Mouse (Mus musculus) left cerebral cortex, adult 2 months (tissue): ENCODE results near the gene Mpdz. TPM values are rescaled to one million over a fixed set of nuclear protein-coding genes. Genes with fewer than 3 reads are reported as not detected.
A peak's percentile ranks its signal among the peaks of the same experiment; 100 is the strongest.

Experiments used
- DNase-seq, 2 experiments: peaks; one replicate each; pipeline ENCODE4 v3.0.0; 2021 to 2022; ENCODE audit warnings: low spot score in 2 of 2, mixed read lengths in 1 of 2; ENCODE audit errors: extremely low spot score in 1 of 2
- H3K27ac ChIP-seq: fragments of 200-600 bp; 2 replicates; pipeline ENCODE4 v1.8.1; 2022
- H3K4me3 ChIP-seq: fragments of 200-600 bp; 2 replicates; pipeline ENCODE4 v1.8.1; 2022
- CTCF ChIP-seq: fragments of 200-600 bp; IDR thresholded peaks from 2 replicates; pipeline ENCODE4 v1.8.1; 2022; ENCODE audit warnings: antibody characterized with exemption, mild to moderate bottlenecking, moderate library complexity
- intact Hi-C: fragments of 180-260 bp; cut with DNase I; formaldehyde crosslinking; loops from one replicate; pipeline ENCODE4 v1.15.1; 2025
- total RNA-seq, 2 experiments: library from RNA; stranded (reverse); gene quantifications; 2 replicates each; pipeline ENCODE4 v1.2.3; 2021

The Mpdz gene
- total RNA-seq, 2 experiments from 2014 or later: 60.2 to 64.0 TPM

DNA sequence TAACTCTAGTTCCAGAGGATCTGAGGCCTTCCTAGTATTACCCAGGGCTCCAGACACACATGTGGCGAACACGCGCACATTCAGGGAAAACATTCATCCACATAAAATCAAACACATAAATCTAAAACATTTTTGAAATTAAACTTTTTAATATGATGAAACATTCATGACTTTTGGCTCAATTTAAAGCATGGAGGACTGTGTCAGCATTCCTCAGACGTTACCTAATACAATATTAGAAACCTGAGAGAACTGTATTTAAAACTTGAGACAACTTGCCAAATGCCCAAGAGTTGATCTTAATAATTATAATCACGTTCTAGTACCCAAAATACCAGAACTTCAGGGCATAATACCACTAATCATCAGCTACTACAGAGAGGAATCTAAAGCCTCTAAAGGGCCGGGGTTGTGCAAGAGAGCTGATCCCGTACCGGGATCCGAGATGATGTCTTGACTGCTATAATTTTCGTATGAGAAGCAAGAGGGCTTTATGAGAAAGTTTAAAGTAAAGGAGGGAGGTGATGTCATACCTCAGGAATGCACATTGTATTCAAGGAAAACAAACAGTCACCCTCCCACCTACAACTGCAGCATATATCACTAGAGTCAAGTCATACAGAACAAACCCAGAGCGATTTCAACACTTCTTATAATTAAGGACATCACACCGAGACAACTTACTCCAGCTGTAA lies 133.0 kb downstream of the Mpdz start:
- DNase-seq: no peak
- TF ChIP-seq CTCF: no peak
- intact Hi-C loops: no loop called here
- no peak overlapping the region for H3K27ac ChIP-seq
- H3K4me3 ChIP-seq: no peak overlapping the region

DNA sequence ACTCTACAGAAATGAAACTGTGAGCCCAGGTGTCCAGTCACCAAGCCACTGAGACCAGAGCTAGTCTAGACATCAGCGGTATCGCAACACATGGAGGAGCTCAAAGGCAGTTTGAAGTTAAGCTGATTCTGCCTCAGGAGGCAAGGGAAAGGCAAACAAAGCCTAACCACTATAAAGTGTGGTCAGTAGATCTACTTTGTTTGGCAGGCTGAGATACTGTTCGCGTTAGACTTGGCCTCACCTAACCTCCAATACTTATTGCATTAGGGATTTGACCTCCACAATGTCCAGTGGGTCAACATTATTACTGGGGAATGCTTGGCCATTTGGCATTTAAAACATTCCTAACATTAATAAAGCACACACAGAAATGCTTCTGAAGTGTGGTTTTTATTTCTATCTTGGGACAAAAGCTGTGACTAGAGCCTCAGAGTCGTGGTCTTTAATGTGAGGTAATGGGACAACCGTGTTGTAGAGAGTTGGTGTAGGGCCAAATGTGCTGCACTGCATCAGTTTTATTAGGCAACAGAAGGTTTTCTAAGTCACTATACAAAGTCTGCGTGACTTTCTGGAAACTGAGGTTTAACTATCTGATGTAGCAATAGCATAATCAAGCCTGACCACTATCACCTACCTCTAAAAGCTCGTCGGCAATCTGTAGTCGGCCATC lies 134.9 kb downstream of the Mpdz start:
- TF ChIP-seq CTCF: no peak
- Histone ChIP-seq H3K4me3 (no peak overlapping the region), H3K27ac (no peak overlapping the region)
- DNase-seq: no peak
- intact Hi-C loops: no loop called here

DNA sequence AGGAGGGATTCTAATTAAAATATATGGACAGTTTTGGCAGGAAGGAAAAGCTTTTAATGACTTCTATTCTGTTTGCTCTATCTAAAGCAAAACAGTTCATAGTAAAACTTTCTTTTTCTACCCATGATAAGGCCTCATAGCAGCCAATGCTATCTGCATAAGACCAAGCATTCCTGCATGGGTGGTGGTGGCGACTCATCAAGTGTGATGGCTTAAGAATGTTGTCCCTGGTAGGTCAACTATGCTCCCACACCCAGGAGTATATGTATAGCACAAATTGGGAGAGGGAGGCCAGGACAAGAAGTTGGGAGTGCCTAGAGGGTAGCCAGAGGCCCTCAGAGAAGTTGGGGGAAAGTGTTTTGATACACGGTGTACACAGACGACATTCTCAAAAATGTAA lies 140.6 kb downstream of the Mpdz start:
- DNase-seq: no peak
- no peak overlapping the region for H3K4me3 ChIP-seq
- no peak for TF ChIP-seq CTCF
- no peak overlapping the region for H3K27ac ChIP-seq
- intact Hi-C loops: no loop called here

DNA sequence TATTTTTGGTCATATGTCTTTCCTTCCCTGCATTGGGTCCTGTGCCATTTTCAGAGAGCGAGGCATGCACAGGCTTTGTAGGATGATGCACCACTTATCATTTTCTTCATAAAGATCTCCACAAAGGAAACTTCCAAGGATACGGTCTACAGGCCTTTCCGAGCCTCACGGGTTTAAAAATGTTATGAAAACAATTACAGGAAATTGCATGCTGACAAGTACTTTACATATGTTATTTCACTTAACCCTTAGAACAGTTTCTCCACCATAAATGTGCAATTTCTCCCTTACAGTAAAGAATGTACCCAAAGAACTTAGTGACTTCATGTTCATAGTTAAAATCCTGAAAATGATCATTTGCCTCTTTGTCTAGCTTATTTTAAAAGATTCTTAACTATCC lies 144.2 kb downstream of the Mpdz start:
- intact Hi-C loops: no loop called here
- no peak for TF ChIP-seq CTCF
- no peak for DNase-seq

DNA sequence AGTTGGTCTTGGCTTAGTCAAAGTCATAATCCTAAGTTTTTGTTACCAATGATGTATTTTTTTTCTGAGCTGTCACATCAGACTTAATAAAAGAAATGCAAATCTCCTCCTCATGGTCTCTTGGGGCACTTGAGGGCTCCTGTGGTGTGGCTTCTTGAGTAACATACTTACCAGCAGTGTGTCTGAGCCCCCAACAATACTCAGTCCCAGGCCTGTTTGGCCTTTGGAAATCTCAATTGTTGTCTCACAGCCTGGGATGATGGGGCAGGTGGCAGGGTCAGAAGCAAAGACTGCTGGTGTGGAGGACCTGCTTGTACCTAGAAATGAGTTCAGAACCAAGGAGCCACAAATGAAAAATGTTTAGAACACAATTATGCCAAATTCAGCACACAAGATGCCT lies 149.3 kb downstream of the Mpdz start:
- TF ChIP-seq CTCF: no peak
- intact Hi-C loops: no loop called here
- Histone ChIP-seq H3K4me3 (no peak overlapping the region), H3K27ac (no peak overlapping the region)
- DNase-seq: no peak

More for the DNA sequence above, 144.2 kb downstream of the Mpdz start:
- no peak overlapping the region for H3K4me3 ChIP-seq
- H3K27ac ChIP-seq: no peak overlapping the region

DNA sequence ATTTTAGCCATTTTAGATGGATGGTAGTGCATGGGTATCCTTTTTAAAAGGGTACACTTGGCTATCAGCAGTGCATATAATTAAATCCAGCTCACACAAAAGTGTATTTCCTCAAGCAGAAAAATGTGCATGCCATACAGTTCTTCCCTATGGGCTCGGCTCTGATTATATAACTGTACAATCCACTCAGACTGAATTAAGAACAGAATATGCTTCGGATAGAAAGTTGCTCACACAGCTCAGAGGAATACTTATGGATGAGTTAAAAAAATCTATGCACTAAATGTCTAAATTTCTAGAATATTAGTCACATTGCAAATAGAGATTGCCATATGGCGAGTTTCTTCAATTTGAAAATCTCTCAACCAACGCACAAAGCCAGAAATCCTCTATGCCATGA lies 157.1 kb downstream of the Mpdz start:
- Histone ChIP-seq H3K4me3 (no peak overlapping the region), H3K27ac (peak overlapping the region; percentile 44; the same call in 1 of the 2 replicates)
- no peak for TF ChIP-seq CTCF
- intact Hi-C loops: no loop called here
- DNase-seq: no peak

DNA sequence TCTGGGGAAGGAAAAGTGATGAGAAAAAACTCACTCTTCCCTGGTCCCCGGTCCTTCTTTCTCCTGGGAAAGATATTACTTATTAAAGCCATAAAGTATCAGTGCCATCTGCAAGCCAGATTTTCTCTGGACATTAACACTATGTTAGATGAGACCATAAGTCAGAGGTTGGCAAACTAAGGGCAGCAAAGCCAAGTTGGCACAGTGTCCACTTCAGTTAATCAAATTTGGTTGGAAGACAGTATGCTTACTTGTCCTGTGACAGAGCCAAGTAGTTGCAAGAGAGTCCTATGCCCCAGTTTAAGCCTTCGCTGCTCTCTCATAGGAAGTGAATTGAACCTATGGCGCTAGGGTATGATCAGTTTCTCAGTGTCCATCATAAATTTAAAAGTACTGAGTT lies 159.0 kb downstream of the Mpdz start:
- intact Hi-C loops: no loop called here
- no peak for TF ChIP-seq CTCF
- no peak overlapping the region for H3K27ac ChIP-seq
- no peak overlapping the region for H3K4me3 ChIP-seq
- no peak for DNase-seq

DNA sequence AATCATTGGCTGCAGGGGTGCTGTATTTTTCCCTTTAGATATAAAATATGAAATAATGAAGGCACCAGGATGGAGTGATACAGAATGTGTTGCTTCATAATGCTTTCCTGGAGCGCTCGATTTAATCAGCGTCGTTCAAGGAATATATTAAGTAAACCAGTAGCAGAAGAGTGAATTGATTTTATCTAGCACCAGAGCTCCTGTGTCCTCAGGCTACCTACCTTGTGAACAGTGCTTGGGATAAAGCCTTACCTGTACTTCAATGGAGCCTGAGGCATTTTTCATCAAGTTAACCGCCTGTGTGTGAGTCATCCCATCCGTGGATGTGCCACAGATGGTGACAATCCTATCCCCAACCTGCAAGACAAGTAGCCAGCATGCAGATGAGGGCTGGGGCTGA lies 159.5 kb downstream of the Mpdz start:
- Histone ChIP-seq H3K4me3 (no peak overlapping the region), H3K27ac (no peak overlapping the region)
- DNase-seq: no peak
- no peak for TF ChIP-seq CTCF
- intact Hi-C loops: no loop called here

DNA sequence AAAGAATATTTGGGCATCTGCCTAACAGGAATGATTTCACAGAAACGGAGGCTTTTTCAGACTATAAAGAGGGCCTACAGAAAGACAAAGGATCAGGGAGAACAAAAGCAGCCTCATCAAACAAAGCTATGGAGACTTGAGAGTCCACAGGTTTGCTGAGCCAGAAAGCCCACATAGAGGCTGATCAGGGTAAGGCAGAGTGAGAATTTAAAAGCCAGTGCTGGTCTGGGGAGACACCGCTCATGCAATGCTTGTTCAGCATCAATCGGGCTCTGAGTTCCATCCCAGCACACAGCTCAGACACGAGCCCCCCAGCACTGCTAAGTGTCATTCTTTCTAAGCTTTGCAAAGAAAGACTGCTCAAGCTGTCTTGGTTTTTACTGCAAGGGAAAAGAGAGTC lies 162.5 kb downstream of the Mpdz start:
- no peak overlapping the region for H3K27ac ChIP-seq

DNA sequence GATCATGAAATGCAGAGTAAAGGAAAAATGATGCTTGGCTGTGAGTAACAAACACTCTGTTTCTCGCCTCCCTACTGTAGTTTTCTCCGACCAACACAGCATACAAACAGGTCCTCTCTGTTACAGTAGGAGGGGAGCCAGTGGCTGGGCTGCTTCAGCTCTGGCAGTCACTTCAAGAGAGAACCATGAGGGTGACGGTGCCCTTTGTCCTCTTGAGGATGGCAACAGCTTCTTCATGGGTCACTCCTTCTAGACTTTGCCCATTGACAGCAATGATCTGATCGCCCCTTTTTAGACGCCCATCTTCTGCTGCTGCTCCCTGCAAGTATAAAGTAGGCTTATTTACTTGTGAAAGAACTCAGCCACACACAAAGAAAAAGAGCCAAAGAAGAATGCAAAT lies 163.2 kb downstream of the Mpdz start:
- no peak overlapping the region for H3K4me3 ChIP-seq
- no peak for DNase-seq
- H3K27ac ChIP-seq: no peak overlapping the region
- no peak for TF ChIP-seq CTCF
- intact Hi-C loops: no loop called here

More for the DNA sequence above, 162.5 kb downstream of the Mpdz start:
- intact Hi-C loops: no loop called here
- no peak overlapping the region for H3K4me3 ChIP-seq
- no peak for TF ChIP-seq CTCF
- DNase-seq: no peak

DNA sequence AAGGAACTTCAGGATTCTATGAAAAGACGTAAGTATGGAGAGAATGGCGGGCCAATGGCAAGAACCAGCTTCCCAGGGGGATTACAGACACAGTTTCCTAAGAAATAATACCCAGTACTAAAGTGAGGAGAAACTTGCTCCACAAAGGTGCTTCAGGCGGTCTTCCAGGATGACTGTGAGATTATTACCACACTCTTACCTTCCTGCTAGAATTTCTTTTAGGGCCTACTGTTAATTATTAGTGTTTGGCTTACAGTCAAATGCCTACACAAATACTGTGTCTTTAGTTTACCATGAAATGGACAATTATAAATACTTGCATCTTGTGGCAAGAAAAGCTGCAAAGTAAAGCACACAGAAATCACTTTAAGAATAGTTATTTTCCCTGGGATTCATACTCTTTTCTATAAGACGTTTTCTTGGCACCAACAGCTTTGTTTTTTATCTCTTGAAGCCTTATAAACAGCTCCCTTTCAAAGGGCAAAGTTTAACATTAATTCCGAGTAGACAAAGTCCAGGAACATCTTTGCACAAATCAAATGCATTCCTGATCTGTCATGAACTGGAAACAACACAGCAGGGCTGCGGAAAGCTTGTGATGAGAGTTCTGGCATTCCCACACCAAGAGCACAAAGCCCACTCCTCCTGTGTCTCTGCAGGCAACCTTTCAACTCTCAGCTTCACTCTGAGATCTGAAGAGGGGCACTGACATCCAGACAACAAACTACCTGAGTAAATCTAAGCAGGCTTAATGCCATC lies 166.5 kb downstream of the Mpdz start:
- intact Hi-C loops: no loop called here
- Histone ChIP-seq H3K4me3 (no peak overlapping the region), H3K27ac (no peak overlapping the region)
- no peak for DNase-seq
- no peak for TF ChIP-seq CTCF

DNA sequence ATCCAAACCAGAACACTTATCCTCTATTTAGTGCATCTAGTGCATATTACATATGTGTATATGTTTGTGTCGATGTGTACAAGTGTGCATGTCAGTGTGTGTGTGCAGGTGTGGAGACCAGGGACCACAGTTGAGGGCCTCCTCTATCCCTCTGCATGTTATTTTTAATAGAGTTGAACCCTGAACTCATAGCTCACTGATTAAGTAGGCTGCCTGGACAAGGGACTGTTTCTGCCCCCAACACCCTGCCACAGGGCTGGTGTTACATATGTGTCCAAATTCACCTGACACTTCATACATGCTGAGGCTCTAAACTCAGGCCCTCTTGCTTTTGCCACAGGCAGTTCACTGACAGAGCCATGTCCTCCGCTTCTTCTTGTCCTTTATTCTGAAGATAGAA lies 169.5 kb downstream of the Mpdz start:
- Histone ChIP-seq H3K4me3 (no peak overlapping the region), H3K27ac (no peak overlapping the region)
- no peak for DNase-seq
- no peak for TF ChIP-seq CTCF
- intact Hi-C loops: no loop called here
